Mouse (Mus musculus): ENCODE data around the gene Cenpl. TPM values are rescaled to one million over a fixed set of nuclear protein-coding genes. Genes with fewer than 3 reads are reported as not detected.

Cenpl gene
- total and polyA plus RNA-seq, 2 experiments from 2014 or later = 2.0 to 6.1 TPM

DNA sequence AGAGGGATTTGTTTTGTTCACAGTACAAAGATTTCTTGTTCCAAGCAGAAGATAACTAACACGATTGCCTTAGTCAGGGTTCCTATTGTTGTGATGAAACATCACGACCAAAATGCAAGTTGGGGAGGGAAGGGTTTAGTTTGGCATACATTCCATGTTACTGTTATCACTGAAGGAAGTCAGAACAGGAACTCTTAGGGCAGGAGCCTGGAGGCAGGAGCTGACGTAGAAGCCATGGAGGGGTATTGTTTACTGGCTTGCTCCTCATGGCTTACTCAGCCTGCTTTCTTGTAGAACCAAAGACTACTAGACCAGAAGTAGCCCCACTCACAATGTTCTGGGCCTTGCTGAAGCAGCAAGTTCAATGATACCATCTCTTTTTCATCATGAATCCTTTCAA is 23.5 kb upstream of the Cenpl start:
- no peak for ATAC-seq (ENCODE audit: low FRiP score)
- H3K4me3 ChIP-seq (ENCODE audit: low read depth, low read length) = no peak overlapping the region
- WGBS = 85% methylated on average over 3 of the region's 3 CpGs
- no peaks in the 10 kb centered on the region for H3K27me3 ChIP-seq (ENCODE audit: insufficient read depth, low read length)
- H3K4me1 ChIP-seq (ENCODE audit: insufficient read depth, low read length) = no peaks in the 10 kb centered on the region
- H3K9ac ChIP-seq (replicated peaks; ENCODE audit: low read length, poor library complexity, severe bottlenecking) = no peak overlapping the region
- H3K27ac ChIP-seq (ENCODE audit: low read depth, low read length) = no peak overlapping the region
- H3K9me3 ChIP-seq (ENCODE audit: low read length) = no peaks in the 10 kb centered on the region
- H3K4me2 ChIP-seq (ENCODE audit: low read depth, low read length, poor library complexity, severe bottlenecking) = no peak overlapping the region
- no peak for DNase-seq (ENCODE audit: low spot score)
- no peak for TF ChIP-seq CTCF (IDR thresholded peaks at IDR 0.05)
- peaks cover 31% of the 10 kb centered on the region for H3K36me3 ChIP-seq (ENCODE audit: insufficient read depth, low read length)

DNA sequence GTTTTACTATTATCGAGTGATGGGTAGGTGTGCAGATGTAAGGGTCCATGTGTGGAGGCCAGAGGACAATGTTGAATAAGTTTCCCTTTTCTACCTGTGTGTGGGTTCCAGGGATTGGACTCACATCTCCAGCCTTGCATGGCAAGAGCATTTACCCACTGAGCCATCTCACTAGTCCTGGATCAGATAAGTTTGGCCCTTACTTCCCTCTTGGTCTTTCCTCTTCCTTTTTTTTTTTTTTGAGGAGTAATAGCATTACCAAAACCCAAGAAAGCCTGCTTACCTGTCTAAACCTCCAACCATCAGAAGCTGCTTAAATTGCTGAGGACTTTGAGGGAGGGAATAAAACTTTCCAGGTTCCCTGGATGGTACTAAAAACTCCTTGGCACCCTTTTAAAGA is 13.3 kb upstream of the Cenpl start:
- WGBS = 100% methylated on average over 1 of the region's 1 CpGs
- Histone ChIP-seq H3K4me1 (ENCODE audit: insufficient read depth, low read length) (no peaks in the 10 kb centered on the region), H3K9me3 (ENCODE audit: low read length) (no peaks in the 10 kb centered on the region), H3K9ac (replicated peaks; ENCODE audit: low read length, poor library complexity, severe bottlenecking) (no peak overlapping the region), H3K27me3 (ENCODE audit: insufficient read depth, low read length) (no peaks in the 10 kb centered on the region), H3K36me3 (ENCODE audit: insufficient read depth, low read length) (peaks cover 27% of the 10 kb centered on the region), H3K4me3 (ENCODE audit: low read depth, low read length) (no peak overlapping the region), H3K27ac (ENCODE audit: low read depth, low read length) (no peak overlapping the region), H3K4me2 (ENCODE audit: low read depth, low read length, poor library complexity, severe bottlenecking) (no peak overlapping the region)
- no peak for TF ChIP-seq CTCF (IDR thresholded peaks at IDR 0.05)
- DNase-seq (ENCODE audit: low spot score) = no peak
- no peak for ATAC-seq (ENCODE audit: low FRiP score)

DNA sequence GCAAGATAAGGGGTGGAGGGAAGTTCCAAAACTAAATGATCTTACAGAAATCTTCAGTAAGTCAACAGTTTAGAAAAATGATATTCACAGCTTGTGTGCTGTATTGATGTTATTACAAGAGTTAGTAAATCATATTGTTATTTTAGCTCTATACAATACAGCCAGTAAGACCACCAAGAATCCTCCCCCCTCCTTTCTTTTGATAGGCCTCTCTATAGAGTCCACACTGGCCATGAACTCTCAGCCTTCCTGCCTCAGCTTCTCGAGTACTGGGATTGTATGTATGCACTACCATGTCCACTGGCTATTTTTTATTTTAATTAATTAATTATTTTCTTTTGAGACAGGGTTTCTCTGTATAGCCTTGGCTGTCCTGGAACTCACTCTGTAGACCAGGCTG is 7.2 kb upstream of the Cenpl start:
- no peak overlapping the region for H3K27ac ChIP-seq (ENCODE audit: low read depth, low read length)
- no peaks in the 10 kb centered on the region for H3K4me1 ChIP-seq (ENCODE audit: insufficient read depth, low read length)
- no peak for TF ChIP-seq CTCF (IDR thresholded peaks at IDR 0.05)
- WGBS = 80% methylated on average over 1 of the region's 1 CpGs
- DNase-seq (ENCODE audit: low spot score) = no peak
- H3K9ac ChIP-seq (replicated peaks; ENCODE audit: low read length, poor library complexity, severe bottlenecking) = no peak overlapping the region
- no peaks in the 10 kb centered on the region for H3K27me3 ChIP-seq (ENCODE audit: insufficient read depth, low read length)
- no peaks in the 10 kb centered on the region for H3K9me3 ChIP-seq (ENCODE audit: low read length)
- ATAC-seq (ENCODE audit: low FRiP score) = no peak
- H3K4me3 ChIP-seq (ENCODE audit: low read depth, low read length) = no peak overlapping the region
- H3K36me3 ChIP-seq (ENCODE audit: insufficient read depth, low read length) = peaks cover 13% of the 10 kb centered on the region
- no peak overlapping the region for H3K4me2 ChIP-seq (ENCODE audit: low read depth, low read length, poor library complexity, severe bottlenecking)

DNA sequence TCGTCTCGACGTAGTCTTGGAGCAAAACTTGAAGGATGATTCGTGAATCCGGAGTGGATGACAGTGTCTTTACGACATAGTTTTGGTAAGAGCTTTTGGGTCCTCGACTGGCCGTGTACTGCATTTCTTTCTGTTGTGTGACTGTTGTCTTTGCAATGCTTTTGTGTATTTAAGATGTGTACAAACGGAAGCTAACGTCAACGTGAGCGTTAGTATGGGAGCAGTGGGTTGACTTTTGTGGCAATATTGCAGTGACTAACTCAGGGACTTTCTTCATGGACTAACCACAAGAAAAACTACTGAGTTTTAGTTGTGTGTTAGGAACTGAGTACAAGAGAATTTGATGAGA is 733 bp downstream of the Cenpl start:
- H3K27ac ChIP-seq (ENCODE audit: low read depth, low read length) = no peak overlapping the region
- WGBS = under 1% methylated on average over 12 of the region's 12 CpGs
- H3K36me3 ChIP-seq (ENCODE audit: insufficient read depth, low read length) = no peaks in the 10 kb centered on the region
- peak overlapping the region; percentile 48 for H3K9ac ChIP-seq (replicated peaks; ENCODE audit: low read length, poor library complexity, severe bottlenecking)
- no peak for TF ChIP-seq CTCF (IDR thresholded peaks at IDR 0.05)
- H3K27me3 ChIP-seq (ENCODE audit: insufficient read depth, low read length) = no peaks in the 10 kb centered on the region
- H3K9me3 ChIP-seq (ENCODE audit: low read length) = no peaks in the 10 kb centered on the region
- DNase-seq (ENCODE audit: low spot score) = no peak
- H3K4me1 ChIP-seq (ENCODE audit: insufficient read depth, low read length) = peaks cover 13% of the 10 kb centered on the region
- no peak for ATAC-seq (ENCODE audit: low FRiP score)
- H3K4me2 ChIP-seq (ENCODE audit: low read depth, low read length, poor library complexity, severe bottlenecking) = peak overlapping the region; percentile 70
- H3K4me3 ChIP-seq (ENCODE audit: low read depth, low read length) = peak overlapping the region; percentile 71

DNA sequence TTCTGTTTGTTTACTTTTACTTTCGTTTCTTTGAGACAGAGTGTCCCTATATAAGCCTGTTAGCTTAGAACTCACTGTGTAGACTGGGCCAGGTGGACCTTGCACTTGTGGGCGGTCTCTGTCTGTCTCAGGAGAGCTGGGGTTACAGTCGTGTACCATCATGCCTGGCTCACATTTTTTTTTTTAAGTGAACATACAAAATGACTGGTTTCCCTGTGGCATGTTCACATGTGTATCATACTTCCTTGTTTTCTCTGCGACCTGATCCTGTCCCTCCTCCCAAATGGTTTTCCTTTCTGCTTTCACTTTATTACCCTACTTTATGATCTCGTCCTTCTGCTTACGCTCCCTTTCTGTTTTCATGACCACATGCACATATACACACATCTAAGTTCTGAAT is 5.7 kb downstream of the Cenpl start:
- peaks cover 13% of the 10 kb centered on the region for H3K4me1 ChIP-seq (ENCODE audit: insufficient read depth, low read length)
- no peak overlapping the region for H3K4me2 ChIP-seq (ENCODE audit: low read depth, low read length, poor library complexity, severe bottlenecking)
- no peaks in the 10 kb centered on the region for H3K9me3 ChIP-seq (ENCODE audit: low read length)
- H3K36me3 ChIP-seq (ENCODE audit: insufficient read depth, low read length) = no peaks in the 10 kb centered on the region; the same call in 1 of the 2 replicates
- WGBS = 93% methylated on average over 6 of the region's 6 CpGs
- ATAC-seq (ENCODE audit: low FRiP score) (no peak), DNase-seq (ENCODE audit: low spot score) (no peak)
- no peak overlapping the region for H3K27ac ChIP-seq (ENCODE audit: low read depth, low read length)
- TF ChIP-seq CTCF (IDR thresholded peaks at IDR 0.05) = no peak
- no peaks in the 10 kb centered on the region for H3K27me3 ChIP-seq (ENCODE audit: insufficient read depth, low read length)
- no peak overlapping the region for H3K9ac ChIP-seq (replicated peaks; ENCODE audit: low read length, poor library complexity, severe bottlenecking)
- H3K4me3 ChIP-seq (ENCODE audit: low read depth, low read length) = no peak overlapping the region

DNA sequence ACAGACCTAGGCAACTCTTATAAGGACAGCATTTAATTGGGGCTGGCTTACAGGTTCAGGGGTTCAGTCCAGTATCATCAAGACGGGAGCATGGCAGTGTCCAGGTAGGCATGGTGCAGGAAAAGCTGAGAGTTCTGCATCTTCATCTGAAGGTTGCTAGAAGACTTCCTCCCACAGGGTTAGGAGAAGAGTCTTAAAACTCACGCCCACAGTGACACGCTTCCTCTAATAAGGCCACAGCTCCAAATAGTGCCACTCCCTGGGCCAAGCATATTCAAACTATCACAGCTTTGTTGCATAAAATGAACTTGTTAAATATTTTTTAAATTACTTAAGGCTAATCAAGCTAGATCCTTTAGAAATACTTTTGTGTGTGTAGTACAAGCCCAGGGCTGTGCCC is 6.7 kb downstream of the Cenpl start:
- Histone ChIP-seq H3K9ac (replicated peaks; ENCODE audit: low read length, poor library complexity, severe bottlenecking) (no peak overlapping the region), H3K4me3 (ENCODE audit: low read depth, low read length) (no peak overlapping the region), H3K4me1 (ENCODE audit: insufficient read depth, low read length) (peaks cover 4% of the 10 kb centered on the region; the same call in 1 of the 2 replicates), H3K36me3 (ENCODE audit: insufficient read depth, low read length) (no peaks in the 10 kb centered on the region; the same call in 1 of the 2 replicates), H3K27me3 (ENCODE audit: insufficient read depth, low read length) (no peaks in the 10 kb centered on the region), H3K27ac (ENCODE audit: low read depth, low read length) (no peak overlapping the region), H3K4me2 (ENCODE audit: low read depth, low read length, poor library complexity, severe bottlenecking) (no peak overlapping the region), H3K9me3 (ENCODE audit: low read length) (no peaks in the 10 kb centered on the region)
- TF ChIP-seq CTCF (IDR thresholded peaks at IDR 0.05) = no peak
- DNase-seq (ENCODE audit: low spot score) = no peak
- no peak for ATAC-seq (ENCODE audit: low FRiP score)
- 93% methylated on average over 3 of the region's 3 CpGs for whole genome bisulfite sequencing
